Mouse (Mus musculus) thymus, adult 2 months (tissue): ENCODE results near the gene Dlx2.

ENCODE experiments used
- CTCF ChIP-seq: fragments of 200-500 bp; IDR thresholded peaks from 2 replicates; pipeline ENCODE4 v1.5.1; 2012; ENCODE audit warnings: mild to moderate bottlenecking, control low read depth, low read length, moderate library complexity, borderline replicate concordance; ENCODE audit not compliant: control insufficient read depth, poor library complexity, insufficient read depth; ENCODE audit errors: extremely low read depth
- POLR2A ChIP-seq: fragments of 200-500 bp; IDR thresholded peaks from 2 replicates; pipeline ENCODE4 v1.6.1; 2012; ENCODE audit warnings: mild to moderate bottlenecking, low read length, control low read depth, moderate library complexity; ENCODE audit not compliant: control insufficient read depth, poor library complexity, insufficient read depth; ENCODE audit errors: extremely low read depth

DNA sequence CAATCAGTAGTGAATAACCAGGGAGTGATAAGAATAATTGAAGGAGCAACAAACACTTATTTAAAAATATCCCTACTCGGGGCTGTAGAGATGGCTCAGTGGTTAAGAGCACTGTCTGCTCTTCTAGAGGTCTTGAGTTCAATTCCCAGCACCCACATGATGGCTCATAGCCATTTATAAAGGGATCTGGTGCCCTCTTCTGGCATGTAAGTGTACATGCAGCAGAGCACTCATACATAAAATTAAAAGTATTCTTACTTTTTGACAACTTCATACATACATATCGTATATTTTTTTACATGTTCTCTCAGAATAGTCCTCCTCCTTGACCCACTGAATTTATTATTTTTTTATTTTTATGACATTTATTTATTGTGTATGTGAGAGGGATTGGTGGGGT, 30.5 kb upstream of the Dlx2 start:
- TF ChIP-seq POLR2A: no peak
- no peak for TF ChIP-seq CTCF
